Mouse (Mus musculus) monocyte, adult 2 months (primary cell): ENCODE measurements around the gene Cyp2b13.
"Not testable (repeated sequence)": the region's sequence is repeated elsewhere in the genome, so short reads cannot be mapped to it uniquely, and the experiment has no call there.

Source experiments
- DNase-seq, 2 experiments: peaks; one replicate each; pipeline ENCODE4 v3.0.0; 2022; ENCODE audit warnings: low spot score in 2 of 2, low read depth in 1 of 2

Gene Cyp2b13

GRCm38 (mm10) chr7:26061197-26061596 is at the start of gene Cyp2b13:
Cyp2b13 (plus strand) TSS chr7:26061497.
- not testable (repeated sequence) for DNase-seq

- not testable (repeated sequence) for DNase-seq
Observed at GRCm38 (mm10) chr7:26019814-26020332, 41.4 kb upstream of the Cyp2b13 start.

- DNase-seq = not testable (repeated sequence)
Observed at GRCm38 (mm10) chr7:26054885-26055630, 6.2 kb upstream of the Cyp2b13 start.

- DNase-seq = not testable (repeated sequence)
Observed at GRCm38 (mm10) chr7:26071677-26072076, 10.4 kb downstream of the Cyp2b13 start.

GRCm38 (mm10) chr7:26082595-26082994 is 21.3 kb downstream of the Cyp2b13 start:
- DNase-seq = no peak

GRCm38 (mm10) chr7:26087391-26087790 is 26.1 kb downstream of the Cyp2b13 start:
- no peak for DNase-seq

- DNase-seq = not testable (repeated sequence)
Observed at GRCm38 (mm10) chr7:26088578-26088977, 27.3 kb downstream of the Cyp2b13 start.

GRCm38 (mm10) chr7:26139623-26140022 is 78.3 kb downstream of the Cyp2b13 start:
- not testable (repeated sequence) for DNase-seq

- not testable (repeated sequence) for DNase-seq
Observed at GRCm38 (mm10) chr7:26143657-26144056, 82.4 kb downstream of the Cyp2b13 start.
